Mouse (Mus musculus) hindbrain, embryonic 16.5 days (tissue): ENCODE results near the gene Crygf. TPM values are rescaled to one million over a fixed set of nuclear protein-coding genes. Genes with fewer than 3 reads are reported as not detected.
"Not testable (repeated sequence)": the region's sequence is repeated elsewhere in the genome, so short reads cannot be mapped to it uniquely, and the experiment has no call there.

Experiments used
- ATAC-seq: fragments of 200-750 bp; cut with Nextera tagmentation; 2 replicates; pipeline ENCODE4 v1.8.0; 2017; ENCODE audit warnings: moderate TSS enrichment, moderate library complexity
- H3K27ac ChIP-seq: fragments of 300-500 bp; sonication (generic); 2 replicates; pipeline ENCODE4 v1.5.1; 2014; ENCODE audit warnings: low read depth, mild to moderate bottlenecking, control low read depth, low read length, moderate library complexity
- H3K27me3 ChIP-seq: fragments of 300-500 bp; sonication (generic); replicated peaks from 2 replicates; pipeline ENCODE4 v1.6.1; 2014; ENCODE audit warnings: low read length; ENCODE audit not compliant: control insufficient read depth, insufficient read depth
- H3K36me3 ChIP-seq: fragments of 300-500 bp; sonication (generic); 2 replicates; pipeline ENCODE4 v1.6.1; 2014; ENCODE audit warnings: mild to moderate bottlenecking, low read length, moderate library complexity, mixed read lengths; ENCODE audit not compliant: control insufficient read depth, insufficient read depth
- H3K4me1 ChIP-seq: fragments of 300-500 bp; sonication (generic); 2 replicates; pipeline ENCODE4 v1.6.1; 2014; ENCODE audit warnings: low read depth, low read length; ENCODE audit not compliant: control insufficient read depth, insufficient read depth
- H3K4me2 ChIP-seq: fragments of 300-500 bp; sonication (generic); 2 replicates; pipeline ENCODE4 v1.6.1; 2014; ENCODE audit warnings: mild to moderate bottlenecking, low read length, control low read depth, moderate library complexity
- H3K4me3 ChIP-seq: fragments of 300-500 bp; sonication (generic); 2 replicates; pipeline ENCODE4 v1.5.1; 2014; ENCODE audit warnings: mild to moderate bottlenecking, low read length, control low read depth, moderate library complexity
- H3K9ac ChIP-seq: fragments of 300-500 bp; sonication (generic); 2 replicates; pipeline ENCODE4 v1.6.1; 2014; ENCODE audit warnings: low read depth, mild to moderate bottlenecking, control low read depth, low read length, moderate library complexity
- H3K9me3 ChIP-seq: fragments of 300-500 bp; sonication (generic); 2 replicates; pipeline ENCODE4 v1.6.1; 2014; ENCODE audit warnings: mild to moderate bottlenecking, low read length, moderate library complexity; ENCODE audit not compliant: control insufficient read depth
- WGBS: fragments of 180-500 bp; shearing (Covaris S2); extraction: QIAGEN DNeasy Blood & Tissue Kit; methylation state at CpG from one replicate; pipeline ENCODE4 v1.1.7; 2014; 5-methylcytosine and 5-hydroxymethylcytosine counted together
- polyA plus RNA-seq: library from polyadenylated mRNA; unstranded; fragments of >200 nt; fragmentation: Nextera tagmentation; extraction: Ambion mirVana; gene quantifications from 2 replicates; pipeline ENCODE4 v1.2.1, GENCODE M21; 2015

Crygf gene
- polyA plus RNA-seq, result not detected in 2 replicates

DNA sequence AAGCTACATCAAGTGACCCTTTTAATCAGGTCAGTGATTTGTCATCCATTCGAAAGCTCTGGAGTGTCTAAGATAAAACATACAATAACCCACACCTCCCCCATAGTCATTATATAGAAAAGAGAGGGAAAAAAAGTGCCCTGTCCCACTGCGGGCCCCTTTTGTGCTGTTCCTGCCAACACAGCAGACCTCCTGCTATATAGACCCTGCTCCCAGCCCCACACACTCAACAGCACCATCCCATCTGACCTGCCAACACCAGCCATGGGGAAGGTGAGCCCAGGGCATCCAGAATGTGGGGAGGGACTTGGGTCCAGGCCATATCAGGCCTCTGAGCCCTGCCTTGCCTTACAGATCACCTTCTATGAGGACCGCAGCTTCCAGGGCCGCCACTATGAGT is at the start of gene Crygf:
TSS of gene Crygf (plus strand) at position 227 of the 400 bp plus-strand sequence.
- Histone ChIP-seq H3K36me3 (no peaks in the 10 kb centered on the region), H3K27me3 (no peaks in the 10 kb centered on the region), H3K27ac (no peak within 1 kb of the TSS), H3K4me1 (no peaks in the 10 kb centered on the region), H3K9ac (no peak within 1 kb of the TSS), H3K4me3 (no peak within 1 kb of the TSS), H3K9me3 (no peaks in the 10 kb centered on the region), H3K4me2 (no peak within 1 kb of the TSS)
- ATAC-seq, result no peak
- WGBS, result 48% methylated on average over 3 of the region's 4 CpGs

DNA sequence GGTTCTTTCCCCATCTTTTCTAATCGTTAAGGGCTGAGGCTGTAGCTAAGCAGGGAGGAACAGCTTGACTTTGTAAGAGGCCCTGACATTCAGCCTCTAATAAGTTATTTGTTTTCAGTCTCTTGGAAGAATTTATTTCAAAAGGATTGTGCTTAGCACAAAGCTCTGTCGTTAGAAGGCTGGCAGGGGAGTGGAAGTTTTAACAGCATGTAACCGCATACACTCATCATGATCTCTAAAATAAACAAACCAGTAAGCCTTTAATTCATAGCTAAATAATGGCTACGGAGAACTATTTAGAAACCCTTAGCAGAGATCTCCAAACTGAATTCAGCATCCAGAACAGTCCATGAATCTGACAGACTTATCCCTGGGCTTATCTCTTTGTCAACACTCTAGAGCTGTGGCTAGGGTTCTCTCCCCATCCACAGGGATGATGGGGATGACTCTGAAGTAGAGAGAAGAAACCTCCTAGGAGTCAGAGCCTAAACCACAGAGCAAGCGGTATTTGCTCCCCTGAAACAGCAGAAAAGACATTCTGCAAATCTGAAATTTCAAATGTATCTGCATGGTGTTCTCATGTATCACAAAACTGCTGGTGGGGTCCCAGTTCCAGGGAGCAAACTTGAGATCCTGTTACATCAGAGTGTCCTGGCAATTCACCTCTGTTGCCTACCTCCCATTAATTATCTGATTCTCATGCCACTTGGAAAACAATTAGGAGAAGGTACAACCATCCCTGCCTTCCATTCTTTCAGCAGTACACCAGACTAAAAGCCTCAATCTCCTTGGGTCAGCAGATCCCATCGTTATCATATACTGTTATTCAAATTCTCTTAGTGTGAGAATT is 734 bp upstream of the Crygf start:
- no peak overlapping the region for H3K27ac ChIP-seq
- no peak overlapping the region for H3K9ac ChIP-seq
- no peaks in the 10 kb centered on the region for H3K9me3 ChIP-seq
- 40% methylated on average over 6 of the region's 6 CpGs for WGBS
- no peaks in the 10 kb centered on the region for H3K27me3 ChIP-seq
- no peak for ATAC-seq
- no peak overlapping the region for H3K4me3 ChIP-seq
- H3K36me3 ChIP-seq, result no peaks in the 10 kb centered on the region
- H3K4me1 ChIP-seq, result no peaks in the 10 kb centered on the region
- H3K4me2 ChIP-seq, result no peak overlapping the region

DNA sequence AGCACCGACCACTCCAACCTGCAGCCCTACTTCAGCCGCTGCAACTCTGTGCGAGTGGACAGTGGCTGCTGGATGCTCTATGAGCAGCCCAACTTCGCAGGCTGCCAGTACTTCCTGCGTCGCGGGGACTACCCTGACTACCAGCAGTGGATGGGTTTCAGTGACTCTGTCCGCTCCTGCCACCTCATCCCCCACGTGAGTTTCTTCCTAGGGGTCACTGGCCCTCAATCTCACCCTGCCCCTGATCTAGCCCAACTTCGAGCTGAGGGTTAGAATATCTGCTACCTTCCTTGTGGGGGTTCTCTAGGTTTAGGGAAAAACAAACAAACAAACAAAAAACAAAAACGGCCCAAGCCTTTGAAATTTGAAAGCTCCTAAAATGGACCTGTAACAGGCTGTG is 376 bp downstream of the Crygf start:
- ATAC-seq, result not testable (repeated sequence)

DNA sequence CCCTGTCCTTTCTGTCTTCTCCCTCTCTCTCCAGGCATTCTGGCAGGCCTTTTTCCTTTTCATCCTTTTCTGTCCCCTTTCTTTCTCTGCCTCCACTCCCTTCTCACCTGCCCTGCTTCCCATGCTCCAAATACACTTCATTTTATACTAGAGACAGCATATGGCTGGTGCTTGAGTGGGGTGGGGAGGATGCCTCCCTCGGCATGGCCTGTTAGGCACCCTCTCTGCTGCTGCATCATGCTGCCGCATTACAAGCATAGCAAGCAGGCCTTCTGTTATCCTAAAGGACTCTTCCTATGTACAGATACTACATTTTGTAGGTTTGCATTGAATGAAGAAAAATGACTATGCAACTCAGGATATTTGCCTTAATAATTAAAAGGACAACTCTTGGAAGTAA is 3.7 kb downstream of the Crygf start:
- 77% methylated on average over 2 of the region's 2 CpGs for whole genome bisulfite sequencing
- Histone ChIP-seq H3K27me3 (no peaks in the 10 kb centered on the region), H3K4me1 (no peaks in the 10 kb centered on the region), H3K4me2 (no peak overlapping the region), H3K4me3 (no peak overlapping the region), H3K36me3 (no peaks in the 10 kb centered on the region), H3K27ac (no peak overlapping the region), H3K9me3 (no peaks in the 10 kb centered on the region), H3K9ac (no peak overlapping the region)
- ATAC-seq, result no peak

More for the DNA sequence above, 376 bp downstream of the Crygf start:
- H3K4me1 ChIP-seq, H3K9ac ChIP-seq, H3K27ac ChIP-seq, H3K36me3 ChIP-seq, H3K4me3 ChIP-seq, H3K4me2 ChIP-seq, H3K27me3 ChIP-seq, H3K9me3 ChIP-seq: not testable (repeated sequence)
- WGBS, result 84% methylated on average over 10 of the region's 11 CpGs

DNA sequence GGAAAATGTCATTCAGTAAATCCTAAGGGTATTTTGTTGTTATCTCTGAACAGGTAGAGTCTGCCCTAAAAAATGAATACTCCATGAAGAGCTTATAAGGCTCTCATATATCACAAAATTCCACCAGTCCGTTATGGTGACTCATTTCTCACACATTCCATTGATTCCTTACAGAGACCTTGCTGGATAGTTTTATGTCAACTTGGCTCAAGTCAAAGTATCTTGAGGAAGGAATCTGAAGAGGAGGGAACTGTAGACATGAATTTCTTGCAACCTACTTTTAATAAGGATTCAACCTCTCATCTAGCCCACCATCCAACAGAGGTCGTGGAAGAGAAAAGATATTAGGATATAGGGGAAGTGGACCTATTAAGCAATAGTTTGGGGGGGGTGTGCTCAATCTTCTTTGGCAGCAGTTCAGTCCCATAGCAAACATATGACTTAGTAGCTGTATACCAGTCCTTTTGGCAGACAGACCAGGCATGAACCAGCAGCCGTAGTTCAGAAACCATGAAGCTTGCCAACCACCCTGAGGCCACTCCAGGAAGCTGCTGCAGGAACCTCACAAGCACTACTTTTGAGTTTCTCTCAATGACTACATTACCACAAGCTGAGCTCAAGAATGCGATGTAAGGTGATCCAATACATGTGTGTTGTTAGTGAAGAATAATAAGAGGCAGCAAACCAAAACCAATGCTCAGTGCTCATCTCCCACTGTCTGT is 5.9 kb downstream of the Crygf start:
- Histone ChIP-seq H3K36me3 (no peaks in the 10 kb centered on the region), H3K9me3 (no peaks in the 10 kb centered on the region), H3K4me1 (no peaks in the 10 kb centered on the region), H3K4me3 (no peak overlapping the region), H3K4me2 (no peak overlapping the region), H3K9ac (no peak overlapping the region), H3K27ac (no peak overlapping the region), H3K27me3 (no peaks in the 10 kb centered on the region)
- ATAC-seq, result no peak
- WGBS, result 95% methylated on average over 4 of the region's 4 CpGs

Other genes with a start within 250 kb of the Crygf start
- 309 and 355 TPM in 2 replicates for gene Map2, start 248.8 kb downstream of the Crygf start, polyA plus RNA-seq